ENCODE assay signal across 16 mouse cellular contexts in genomic region chr5:140980783-140981182, GRCm38 (mm10). TPM values are rescaled to one million over a fixed set of nuclear protein-coding genes. Genes with fewer than 3 reads are reported as not detected.
DNase-seq lines count a peak whose midpoint lies in the region; ATAC-seq lines count a peak whose summit lies in the region.
"Had no signal": no experiment of that assay in that cellular context is flagged by ENCODE, and none has a peak within 500 bp of the region (broad histone marks: within the 10 kb centered on the region; RNA-seq: fewer than 3 reads in every experiment).

No protein-coding gene starts in this region.

- no peaks in the 10 kb centered on the region for H3K36me3 ChIP-seq in forebrain, embryonic 16.5 days (ENCODE audit: control insufficient read depth, insufficient read depth)
- H3K36me3 ChIP-seq: embryonic facial prominence, embryonic 10.5 days; embryonic facial prominence, embryonic 12.5 days; forebrain, embryonic 15.5 days had no signal

- 83% methylated on average over 5 of the region's 5 CpGs for WGBS in forebrain, embryonic 16.5 days

- no peak overlapping the region for H3K9ac ChIP-seq in forebrain, embryonic 16.5 days (replicated peaks; ENCODE audit: low read depth, low read length)
- H3K9ac ChIP-seq: embryonic facial prominence, embryonic 12.5 days; forebrain, embryonic 13.5 days; forebrain, embryonic 15.5 days had no signal

- H3K4me3 ChIP-seq in forebrain, embryonic 16.5 days (replicated peaks; ENCODE audit: low read length), result no peak overlapping the region
- H3K4me3 ChIP-seq: embryonic facial prominence, embryonic 10.5 days; embryonic facial prominence, embryonic 12.5 days; forebrain, embryonic 13.5 days; forebrain, embryonic 15.5 days had no signal

- no peak overlapping the region for H3K4me2 ChIP-seq in forebrain, embryonic 16.5 days (ENCODE audit: low read length)
- H3K4me2 ChIP-seq: embryonic facial prominence, embryonic 12.5 days; forebrain, embryonic 13.5 days; forebrain, embryonic 15.5 days had no signal

- H3K4me1 ChIP-seq in forebrain, embryonic 16.5 days (replicated peaks; ENCODE audit: control insufficient read depth, insufficient read depth, low read length), result no peaks in the 10 kb centered on the region
- H3K4me1 ChIP-seq: forebrain, embryonic 13.5 days; forebrain, embryonic 15.5 days had no signal

- no peaks in the 10 kb centered on the region for H3K27me3 ChIP-seq in forebrain, embryonic 16.5 days (replicated peaks; ENCODE audit: control insufficient read depth, insufficient read depth, low read length)
- H3K27me3 ChIP-seq: embryonic facial prominence, embryonic 12.5 days; forebrain, embryonic 13.5 days; forebrain, embryonic 15.5 days had no signal

- peak; percentile 53 for ATAC-seq in activated CD4-positive, CD25-positive, alpha-beta regulatory T cell, adult 4 months
- peak; percentile 45 for ATAC-seq in inflammation-experienced regulatory T-cells, adult 6 months
- no peak for ATAC-seq in forebrain, embryonic 16.5 days
- ATAC-seq in megakaryocyte progenitor cell, adult 5-6 weeks (replicated peaks; ENCODE audit: poor library complexity), result no peak
- ATAC-seq: forebrain, embryonic 13.5 days; forebrain, embryonic 15.5 days had no signal

- no peaks in the 10 kb centered on the region for H3K9me3 ChIP-seq in forebrain, embryonic 16.5 days (ENCODE audit: control insufficient read depth, low read length)
- H3K9me3 ChIP-seq: embryonic facial prominence, embryonic 12.5 days; forebrain, embryonic 15.5 days had no signal

- no peak overlapping the region for H3K27ac ChIP-seq in forebrain, embryonic 16.5 days (ENCODE audit: low read length)
- H3K27ac ChIP-seq: embryonic facial prominence, embryonic 10.5 days; embryonic facial prominence, embryonic 12.5 days; forebrain, embryonic 13.5 days; forebrain, embryonic 15.5 days had no signal

- DNase-seq in CD4-positive, CD25-positive, alpha-beta regulatory T cell, adult 2 months (ENCODE audit: low read depth, low spot score), result peak; percentile 12
- DNase-seq: cerebellum, adult 11-12 months; cerebellum, adult 2 months; cerebellum, adult 9-10 months; cerebellum, postnatal 25 days had no signal

RNA-seq across cellular contexts. Expression of gene Card11, which starts 19.6 kb away (rescaled TPM):
- 10 to 100 TPM; 35.9 to 55.7 TPM for polyA plus RNA-seq in activated CD4-positive, CD25-positive, alpha-beta regulatory T cell, adult 4 months (2017; shearing (Covaris generic))
- polyA plus RNA-seq in inflammation-experienced regulatory T-cells, adult 6 months (2017; shearing (Covaris generic)), result 10 to 100 TPM; 43.2 to 53.9 (median 51.8) TPM
- polyA plus RNA-seq in forebrain, embryonic 16.5 days (2015; fragmentation: Nextera tagmentation; extraction: Ambion mirVana), result 0.05 TPM in 1 of 2 replicates, not detected in the other
- total RNA-seq in megakaryocyte progenitor cell, adult 5-6 weeks (2015), result 0.20 and 0.32 TPM in 2 replicates
- total RNA-seq in megakaryocyte progenitor cell, adult 5-6 weeks (2017), result 0.17 and 0.20 TPM in 2 replicates
- total RNA-seq: MEL had no signal
- polyA plus RNA-seq: C2C12; forebrain, embryonic 11.5 days; forebrain, embryonic 13.5 days had no signal

Comparison
In these comparisons a context has a peak if more than half of its experiments do, and no peak if none do; other contexts are left out.
1. ATAC-seq: peak in activated CD4-positive, CD25-positive, alpha-beta regulatory T cell, adult 4 months (single experiment) and inflammation-experienced regulatory T-cells, adult 6 months (single experiment); none in forebrain, embryonic 16.5 days (single experiment) and megakaryocyte progenitor cell, adult 5-6 weeks (single experiment).
2. RNA of gene Card11, which starts 19.6 kb away (polyA plus RNA-seq): 35.9 to 55.7 TPM in activated CD4-positive, CD25-positive, alpha-beta regulatory T cell, adult 4 months and 43.2 to 53.9 TPM in inflammation-experienced regulatory T-cells, adult 6 months; 0.05 TPM in forebrain, embryonic 16.5 days; every median in the first group is over 10 times any median in the second.